Mouse (Mus musculus) lung, adult 2 months (tissue): Measurements from ENCODE around the gene Ptprg. TPM values are rescaled to one million over a fixed set of nuclear protein-coding genes. Genes with fewer than 3 reads are reported as not detected.
A peak's percentile ranks its signal among the peaks of the same experiment; 100 is the strongest.

Experiments used
- DNase-seq: peaks from one replicate; pipeline ENCODE4 v3.0.0; 2022
- H3K4me1 ChIP-seq: fragments of 200-500 bp; 2 replicates; pipeline ENCODE4 v1.6.1; 2011; ENCODE audit warnings: low read length; ENCODE audit not compliant: control insufficient read depth, insufficient read depth
- H3K4me3 ChIP-seq: fragments of 200-500 bp; replicated peaks from 2 replicates; pipeline ENCODE3; 2011; ENCODE audit warnings: low read depth, mild to moderate bottlenecking, control low read depth, low read length; ENCODE audit errors: extremely low read depth
- CTCF ChIP-seq: fragments of 200-500 bp; IDR thresholded peaks from 2 replicates; pipeline ENCODE4 v1.5.1; 2011; ENCODE audit warnings: mild to moderate bottlenecking, low read length, control low read depth; ENCODE audit not compliant: insufficient read depth
- POLR2A ChIP-seq: fragments of 200-500 bp; IDR thresholded peaks from 2 replicates; pipeline ENCODE4 v1.6.1; 2011; ENCODE audit warnings: low read depth, mild to moderate bottlenecking, control low read depth, low read length, borderline replicate concordance; ENCODE audit errors: extremely low read depth
- WGBS: fragments of 180-500 bp; shearing (Covaris S2); methylation state at CpG from one replicate; pipeline ENCODE4 v1.1.7; 2018; 5-methylcytosine and 5-hydroxymethylcytosine counted together
- polyA plus RNA-seq: library from polyadenylated mRNA; depleted of rRNA; stranded (reverse); fragments of >200 nt; gene quantifications from 2 replicates; pipeline ENCODE4 v1.2.3, GENCODE M21; 2012

The Ptprg gene
- polyA plus RNA-seq, 1 experiment, result 79.9 TPM

DNA sequence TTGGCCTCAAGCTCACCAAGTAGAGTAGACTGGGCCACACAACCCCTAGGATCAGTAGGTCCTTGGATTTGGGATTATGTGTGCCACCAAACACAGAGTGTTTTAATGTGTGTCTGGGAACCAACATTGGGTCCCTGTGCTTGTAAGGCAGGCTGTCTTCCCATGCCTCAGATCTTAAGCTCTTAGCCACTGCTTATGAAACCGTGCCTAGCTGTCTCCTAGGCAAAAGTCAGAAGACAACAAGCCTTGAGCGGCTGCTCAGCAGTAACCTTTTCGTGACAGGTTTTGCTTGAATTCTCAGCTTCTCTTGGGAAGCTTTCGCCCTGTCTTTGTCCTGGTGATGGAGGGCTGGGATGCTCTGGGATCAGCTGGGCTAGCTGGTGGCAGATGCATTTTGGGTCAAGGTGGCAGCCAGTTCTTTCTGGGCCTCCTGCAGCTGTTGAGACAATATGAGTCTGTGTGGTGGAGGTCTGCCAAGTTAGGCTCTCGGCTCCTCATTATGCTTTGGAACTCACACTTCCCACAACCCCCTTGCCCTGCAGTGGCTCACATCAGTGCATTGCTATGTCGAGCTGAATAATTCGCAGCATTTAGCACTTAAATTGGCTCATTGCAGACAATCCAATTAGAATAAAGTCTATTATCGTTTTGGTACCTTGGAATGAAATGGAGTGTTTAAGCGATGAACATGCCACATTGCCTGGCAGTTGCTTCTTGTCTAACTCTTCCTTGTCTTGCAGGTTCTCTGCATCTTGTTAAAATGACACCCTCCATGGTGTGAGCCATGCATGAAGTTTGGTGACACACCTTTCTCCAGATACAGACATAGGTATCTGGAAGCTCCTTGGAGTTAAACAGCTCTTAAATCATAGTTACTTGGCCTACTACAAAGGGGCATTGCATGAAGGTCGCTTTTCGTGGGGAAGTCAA, 321.9 kb downstream of the Ptprg start:
- WGBS, result 79% methylated on average over 11 of the region's 11 CpGs
- H3K4me1 ChIP-seq, result peaks cover 9% of the 10 kb centered on the region
- no peak overlapping the region for H3K4me3 ChIP-seq
- DNase-seq, result no peak
- no peak for TF ChIP-seq POLR2A
- TF ChIP-seq CTCF, result no peak

DNA sequence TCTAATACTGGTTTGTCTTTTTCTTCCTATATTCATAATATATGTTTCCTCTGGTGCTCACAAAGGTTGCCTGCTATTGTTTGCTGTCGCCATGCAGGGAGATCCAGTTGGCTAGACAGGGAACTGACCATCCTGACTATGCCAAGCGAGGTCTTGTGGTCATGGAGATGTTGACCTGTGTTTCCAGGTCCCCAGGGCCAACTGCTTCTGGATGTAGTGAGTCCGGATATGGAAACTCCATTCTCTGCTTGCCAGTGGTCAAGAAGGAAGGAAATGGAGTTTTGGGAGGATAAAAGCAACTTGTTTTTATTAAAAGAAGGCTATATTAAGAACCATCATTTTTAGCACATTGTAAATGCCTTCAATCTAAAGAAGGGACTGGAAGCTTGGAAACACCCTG, 327.8 kb downstream of the Ptprg start:
- no peak for DNase-seq
- H3K4me1 ChIP-seq, result peaks cover 15% of the 10 kb centered on the region
- WGBS, result 56% methylated on average over 3 of the region's 3 CpGs
- H3K4me3 ChIP-seq, result no peak overlapping the region
- no peak for TF ChIP-seq CTCF
- TF ChIP-seq POLR2A, result no peak

DNA sequence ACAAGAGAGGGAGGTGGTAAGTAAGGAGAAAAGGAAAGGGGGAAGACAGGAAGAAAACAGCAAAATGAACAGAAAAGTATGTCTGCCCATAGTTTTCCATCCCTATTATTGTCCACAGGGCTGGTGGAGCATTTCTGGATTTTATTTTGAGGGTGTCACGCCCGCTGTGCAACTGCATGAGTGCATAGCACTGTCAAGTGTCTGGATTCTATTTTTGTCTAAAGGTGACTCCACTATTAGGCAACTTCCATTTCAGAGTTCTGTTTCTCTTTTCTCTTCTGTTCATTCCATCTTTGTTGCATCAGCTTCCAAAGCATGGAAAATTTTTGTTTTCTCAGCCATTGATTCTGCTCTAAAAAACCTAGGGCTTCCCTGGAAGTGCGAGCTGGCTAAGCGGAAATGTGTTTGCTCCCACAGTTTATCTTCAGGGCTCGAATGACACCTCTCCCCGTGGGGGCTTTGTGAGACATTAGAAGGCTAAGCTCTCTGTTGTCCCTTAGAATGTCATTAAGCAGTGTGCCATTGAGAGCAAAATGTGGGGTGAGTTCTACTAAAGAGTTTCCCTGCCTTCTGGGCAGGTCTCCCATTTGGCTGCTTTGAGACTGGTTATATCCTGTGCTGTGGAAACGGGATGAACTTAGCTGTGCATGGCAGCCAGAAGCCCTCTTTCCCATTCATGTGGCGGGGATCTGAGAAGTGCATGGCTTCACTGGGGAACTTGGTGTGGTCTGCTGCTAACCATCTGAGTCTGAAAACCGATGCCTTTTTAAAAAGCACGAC, 330.0 kb downstream of the Ptprg start:
- H3K4me3 ChIP-seq, result no peak overlapping the region
- WGBS, result 27% methylated on average over 10 of the region's 10 CpGs
- TF ChIP-seq CTCF, result no peak
- TF ChIP-seq POLR2A, result no peak
- H3K4me1 ChIP-seq, result peaks cover 15% of the 10 kb centered on the region
- peak; percentile 8 for DNase-seq

DNA sequence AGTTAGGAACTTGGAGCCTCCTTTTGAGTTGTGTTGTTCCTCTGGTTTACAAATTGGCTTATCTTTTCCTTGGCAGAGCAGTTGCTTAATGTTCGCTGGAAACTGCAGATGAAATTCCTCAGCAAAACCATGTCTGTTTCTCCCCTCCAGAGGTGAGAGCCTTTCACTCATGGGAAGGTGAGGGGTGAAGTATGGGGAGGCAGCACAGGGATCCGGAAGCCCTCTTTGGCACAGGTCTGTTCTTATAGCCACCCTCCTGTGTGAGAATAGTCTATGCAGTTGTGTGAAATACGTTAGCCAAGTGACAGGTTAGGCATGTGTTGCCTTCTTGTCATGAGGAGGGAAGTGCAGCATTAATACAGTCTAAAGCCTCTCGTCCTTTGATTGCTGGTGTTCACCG, 330.7 kb downstream of the Ptprg start:
- Histone ChIP-seq H3K4me1 (peaks cover 15% of the 10 kb centered on the region), H3K4me3 (no peak overlapping the region)
- DNase-seq, result no peak
- TF ChIP-seq CTCF (no peak), POLR2A (no peak)
- WGBS, result 36% methylated on average over 5 of the region's 5 CpGs

DNA sequence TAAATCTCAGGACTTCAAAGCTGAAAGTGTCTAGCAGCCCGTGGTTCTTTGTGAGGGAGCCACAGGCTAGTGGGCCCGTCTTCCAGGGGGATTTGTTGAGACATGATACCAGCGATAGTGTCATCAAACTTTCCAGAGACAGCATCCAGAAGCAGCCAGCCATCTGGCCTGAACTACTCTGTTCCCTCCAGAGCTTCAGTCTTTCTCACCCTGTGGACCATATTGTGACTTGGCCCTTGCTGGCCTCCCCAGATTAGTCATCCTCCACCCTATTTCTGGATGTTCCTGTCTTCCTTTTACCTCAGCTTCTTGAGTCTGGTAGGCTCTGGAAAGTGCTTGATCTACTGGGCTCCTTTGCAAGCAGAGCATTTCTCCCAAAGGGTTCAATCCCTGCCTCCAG, 333.1 kb downstream of the Ptprg start:
- DNase-seq, result no peak
- no peak overlapping the region for H3K4me3 ChIP-seq
- WGBS, result 56% methylated on average over 3 of the region's 3 CpGs
- TF ChIP-seq CTCF (no peak), POLR2A (no peak)
- H3K4me1 ChIP-seq, result peaks cover 10% of the 10 kb centered on the region

DNA sequence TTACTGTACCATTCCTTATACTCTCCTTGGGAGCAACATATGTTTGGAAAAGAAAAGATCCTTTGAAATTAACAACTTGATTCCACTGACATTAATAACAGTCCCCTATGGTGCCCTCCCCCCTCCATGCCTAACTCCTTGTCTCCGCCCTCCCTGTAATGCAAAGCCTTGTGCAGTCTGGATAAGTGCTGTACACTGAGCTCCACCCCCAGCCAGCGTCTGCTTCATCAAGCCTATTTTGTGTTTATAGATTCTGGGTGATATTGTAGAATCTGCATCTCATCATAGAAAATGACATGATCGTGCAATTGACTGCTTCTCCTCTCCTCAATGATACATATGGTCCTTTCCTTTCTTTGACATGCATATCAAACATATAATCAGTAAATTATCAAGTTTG, 337.6 kb downstream of the Ptprg start:
- TF ChIP-seq POLR2A (no peak), CTCF (no peak)
- H3K4me3 ChIP-seq, result no peak overlapping the region
- peaks cover 5% of the 10 kb centered on the region; the same call in 1 of the 2 replicates for H3K4me1 ChIP-seq
- WGBS, result 64% methylated on average over 3 of the region's 3 CpGs
- no peak for DNase-seq

DNA sequence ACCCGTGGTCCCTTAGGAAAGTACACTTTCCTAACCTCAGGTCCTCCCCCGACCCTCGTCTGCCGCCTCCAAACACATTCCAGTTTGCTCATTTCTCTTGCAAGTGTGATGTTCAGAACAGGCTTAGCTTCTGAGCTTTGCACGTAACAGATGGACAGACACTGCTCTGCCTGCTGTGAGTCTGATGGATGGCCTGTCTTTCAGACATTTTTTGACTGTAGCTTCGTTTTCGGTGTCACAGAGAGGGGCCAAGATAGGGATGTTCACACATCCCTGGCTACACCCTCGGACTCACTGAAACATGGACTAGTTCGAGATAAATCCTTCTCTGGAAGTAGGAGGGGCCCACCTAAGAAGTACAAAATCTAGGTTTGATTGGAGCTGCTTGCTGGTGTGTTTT, 339.3 kb downstream of the Ptprg start:
- TF ChIP-seq CTCF, result no peak
- no peak for TF ChIP-seq POLR2A
- Histone ChIP-seq H3K4me1 (peaks cover 5% of the 10 kb centered on the region; the same call in 1 of the 2 replicates), H3K4me3 (no peak overlapping the region)
- DNase-seq, result no peak
- WGBS, result 56% methylated on average over 9 of the region's 9 CpGs

DNA sequence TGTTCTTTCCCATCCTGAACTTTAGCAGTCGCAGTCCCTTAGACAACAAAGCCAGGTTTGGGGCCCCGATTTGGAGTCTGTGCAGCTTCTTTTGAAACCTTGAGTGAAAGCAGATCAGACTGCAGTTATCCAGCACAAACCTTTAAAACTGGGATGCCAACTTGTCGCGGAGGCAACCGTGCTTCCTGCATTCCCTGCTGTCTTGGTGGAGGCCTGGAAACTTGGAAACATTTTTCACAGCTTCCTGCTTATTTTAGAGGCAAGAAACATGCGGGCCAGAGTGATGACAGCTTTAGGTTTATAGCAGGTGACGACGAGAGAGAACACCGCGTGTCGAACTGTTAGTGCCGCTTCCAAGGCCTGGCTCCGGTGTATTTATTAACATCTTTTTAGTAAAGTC, 342.2 kb downstream of the Ptprg start:
- DNase-seq, result no peak
- Histone ChIP-seq H3K4me3 (no peak overlapping the region), H3K4me1 (peaks cover 5% of the 10 kb centered on the region; the same call in 1 of the 2 replicates)
- 51% methylated on average over 13 of the region's 13 CpGs for WGBS
- no peak for TF ChIP-seq POLR2A
- no peak for TF ChIP-seq CTCF

DNA sequence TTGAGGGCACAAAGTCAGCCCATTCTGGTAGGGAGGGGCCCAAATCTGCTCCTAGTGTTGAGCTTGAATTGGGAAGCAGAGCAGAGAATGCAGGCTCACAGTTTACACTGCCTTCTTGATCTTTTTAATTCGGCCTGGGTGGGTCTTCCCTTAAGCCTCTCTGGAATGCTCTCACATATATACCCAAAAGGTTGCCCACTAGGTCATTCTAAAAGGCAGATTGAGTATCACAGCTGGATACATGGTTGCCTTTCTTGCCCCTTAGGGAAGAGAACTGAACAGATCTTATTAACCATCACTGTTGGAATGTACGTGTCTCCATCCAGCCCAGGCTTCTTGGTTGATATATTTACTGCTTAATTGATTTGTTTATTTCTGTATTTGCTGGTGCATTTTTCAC, 349.5 kb downstream of the Ptprg start:
- DNase-seq, result no peak
- WGBS, result 70% methylated on average over 2 of the region's 2 CpGs
- Histone ChIP-seq H3K4me3 (no peak overlapping the region), H3K4me1 (no peaks in the 10 kb centered on the region; the same call in 1 of the 2 replicates)
- no peak for TF ChIP-seq CTCF
- TF ChIP-seq POLR2A, result no peak
